ENCODE assay signal across 10 mouse cellular contexts in the genomic region with DNA sequence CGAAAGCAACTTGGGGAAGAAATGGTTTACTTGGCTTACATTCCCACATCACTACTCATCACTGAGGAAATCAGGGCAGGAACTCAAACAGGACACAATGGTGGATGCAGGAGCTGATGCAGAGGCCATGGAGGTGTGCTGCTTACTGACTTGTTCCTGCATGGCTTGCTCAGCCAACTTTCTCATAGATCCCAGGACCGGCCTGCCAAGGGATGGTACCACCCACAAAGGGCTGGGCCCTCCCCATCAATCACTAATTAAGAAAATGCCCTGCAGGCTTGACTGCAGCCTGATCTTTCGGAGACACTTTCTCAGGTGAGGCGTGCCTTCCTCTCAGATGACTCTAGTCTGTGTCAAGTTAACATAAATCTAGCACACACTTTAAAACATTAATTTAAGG. TPM values are rescaled to one million over a fixed set of nuclear protein-coding genes. Genes with fewer than 3 reads are reported as not detected.
DNase-seq lines count a peak whose midpoint lies in the region; ATAC-seq and TF ChIP-seq lines count a peak whose summit lies in the region.
"Had no signal": no experiment of that assay in that cellular context is flagged by ENCODE, and none has a peak within 500 bp of the region (broad histone marks: within the 10 kb centered on the region; RNA-seq: fewer than 3 reads in every experiment).

No protein-coding gene starts in this region.

- no peak for TF ChIP-seq EP300 in stomach, postnatal 0 days (optimal IDR thresholded peaks at IDR 0.05)

- H3K9ac ChIP-seq in heart, embryonic 13.5 days: peak overlapping the region; percentile 98
- H3K9ac ChIP-seq in stomach, postnatal 0 days (ENCODE audit: low read length): no peak overlapping the region

- H3K27ac ChIP-seq in heart, embryonic 13.5 days (replicated peaks): no peak overlapping the region
- H3K27ac ChIP-seq in limb, embryonic 10.5 days: no peak overlapping the region
- no peak overlapping the region for H3K27ac ChIP-seq in stomach, postnatal 0 days (replicated peaks)

- H3K9me3 ChIP-seq in heart, embryonic 13.5 days: no peaks in the 10 kb centered on the region
- H3K9me3 ChIP-seq in limb, embryonic 10.5 days (replicated peaks): no peaks in the 10 kb centered on the region
- no peaks in the 10 kb centered on the region for H3K9me3 ChIP-seq in stomach, postnatal 0 days (ENCODE audit: control insufficient read depth, low read length)

- H3K4me1 ChIP-seq in heart, embryonic 13.5 days: peaks cover 34% of the 10 kb centered on the region
- H3K4me1 ChIP-seq in limb, embryonic 10.5 days: peaks cover 16% of the 10 kb centered on the region
- H3K4me1 ChIP-seq in stomach, postnatal 0 days (replicated peaks; ENCODE audit: control insufficient read depth, insufficient read depth): no peaks in the 10 kb centered on the region

- ATAC-seq in heart, embryonic 13.5 days (ENCODE audit: extremely low read depth, insufficient number of reproducible peaks, low FRiP score, low TSS enrichment): no peak
- no peak for ATAC-seq in stomach, postnatal 0 days (ENCODE audit: low FRiP score, low TSS enrichment)

- H3K36me3 ChIP-seq in heart, embryonic 13.5 days: peaks cover 41% of the 10 kb centered on the region
- H3K36me3 ChIP-seq in limb, embryonic 10.5 days: peaks cover 4% of the 10 kb centered on the region; the same call in 1 of the 2 replicates
- no peaks in the 10 kb centered on the region; the same call in 1 of the 2 replicates for H3K36me3 ChIP-seq in stomach, postnatal 0 days (ENCODE audit: control insufficient read depth, insufficient read depth, low read length)

- DNase-seq in heart, adult 8-10 months (ENCODE audit: low spot score): no peak
- peak; percentile 36 to 47 for DNase-seq in spleen, postnatal 10 days (ENCODE audit: low spot score in 2 of 2)
- DNase-seq in spleen, adult 18-20 months: no peak
- DNase-seq in limb, embryonic 10.5 days (ENCODE audit: low spot score): no peak
- no peak for DNase-seq in stomach, postnatal 0 days (ENCODE audit: low spot score)
- DNase-seq in layer of hippocampus, adult 11-12 months (ENCODE audit: low spot score): no peak
- DNase-seq in Muller cell, postnatal 12 days (ENCODE audit: inconsistent ontology term): no peak

- no peak for TF ChIP-seq CTCF in stomach, postnatal 0 days (IDR thresholded peaks at IDR 0.05; ENCODE audit: low read depth)

- H3K4me3 ChIP-seq in heart, embryonic 13.5 days: peak overlapping the region; percentile 99
- H3K4me3 ChIP-seq in limb, embryonic 10.5 days: 0 out of 2 replicates have a peak overlapping the region, but pooled peaks have one; percentile 93
- H3K4me3 ChIP-seq in stomach, postnatal 0 days (ENCODE audit: low read depth, low read length): no peak overlapping the region; the same call in 1 of the 2 replicates

- no peaks in the 10 kb centered on the region for H3K27me3 ChIP-seq in heart, embryonic 13.5 days (replicated peaks)
- no peaks in the 10 kb centered on the region for H3K27me3 ChIP-seq in limb, embryonic 10.5 days (ENCODE audit: low read depth, poor library complexity, severe bottlenecking)
- H3K27me3 ChIP-seq in stomach, postnatal 0 days (ENCODE audit: control insufficient read depth, insufficient read depth, low read length): no peaks in the 10 kb centered on the region

- 81% methylated on average over 4 of the region's 4 CpGs for WGBS in heart, embryonic 13.5 days
- 73% methylated on average over 4 of the region's 4 CpGs for WGBS in limb, embryonic 10.5 days
- 65% methylated on average over 4 of the region's 4 CpGs for WGBS in stomach, postnatal 0 days

- H3K4me2 ChIP-seq in heart, embryonic 13.5 days: peak overlapping the region; percentile 82
- peak overlapping the region; percentile 88; the same call in 1 of the 2 replicates for H3K4me2 ChIP-seq in stomach, postnatal 0 days (replicated peaks; ENCODE audit: low read depth)

RNA-seq across cellular contexts. Expression of gene Fbxo9, which starts 2.0 kb away (rescaled TPM):
- 39.6 and 39.7 TPM in 2 replicates for polyA plus RNA-seq in heart, embryonic 13.5 days (2015; fragmentation: Nextera tagmentation; extraction: Ambion mirVana)
- total RNA-seq in heart, adult 8-10 months (2022): 10 to 100 TPM; 30.9 to 50.6 (median 45.5) TPM
- polyA plus RNA-seq in limb, embryonic 10.5 days (2016; fragmentation: Nextera tagmentation; extraction: Ambion mirVana): 22.2 and 25.5 TPM in 2 replicates
- 41.0 and 44.5 TPM in 2 replicates for polyA plus RNA-seq in stomach, postnatal 0 days (2015; fragmentation: Nextera tagmentation; extraction: Ambion mirVana)

RNA-seq across cellular contexts. Expression of gene Ick, which starts 2.2 kb away (rescaled TPM):
- polyA plus RNA-seq in heart, embryonic 13.5 days (2015; fragmentation: Nextera tagmentation; extraction: Ambion mirVana): 14.0 and 14.9 TPM in 2 replicates
- 10 to 100 TPM; 12.7 to 14.3 (median 13.3) TPM for total RNA-seq in heart, adult 8-10 months (2022)
- 46.7 and 47.4 TPM in 2 replicates for polyA plus RNA-seq in limb, embryonic 10.5 days (2016; fragmentation: Nextera tagmentation; extraction: Ambion mirVana)
- polyA plus RNA-seq in stomach, postnatal 0 days (2015; fragmentation: Nextera tagmentation; extraction: Ambion mirVana): 28.5 and 31.3 TPM in 2 replicates

RNA-seq across cellular contexts. Expression of gene Gcm1, which starts 55.1 kb away (rescaled TPM):
- not detected in 2 replicates for polyA plus RNA-seq in heart, embryonic 13.5 days (2015; fragmentation: Nextera tagmentation; extraction: Ambion mirVana)
- not detected for total RNA-seq in heart, adult 8-10 months (2022)
- not detected in 2 replicates for polyA plus RNA-seq in limb, embryonic 10.5 days (2016; fragmentation: Nextera tagmentation; extraction: Ambion mirVana)
- not detected in 2 replicates for polyA plus RNA-seq in stomach, postnatal 0 days (2015; fragmentation: Nextera tagmentation; extraction: Ambion mirVana)
- total RNA-seq: layer of hippocampus, adult 8-10 months had no signal
- polyA plus RNA-seq: neural tube, embryonic 14.5 days had no signal

Comparison
In these comparisons a context has a peak if more than half of its experiments do, and no peak if none do; other contexts are left out.
1. DNase-seq: peak in spleen, postnatal 10 days (2 of 2); none in heart, adult 8-10 months (single experiment), spleen, adult 18-20 months (0 of 2), limb, embryonic 10.5 days (single experiment), stomach, postnatal 0 days (single experiment), layer of hippocampus, adult 11-12 months (single experiment) and Muller cell, postnatal 12 days (single experiment).